Mouse (Mus musculus) hematopoietic stem cell, adult 5-6 weeks (primary cell): ENCODE results near the gene Tnip3. TPM values are rescaled to one million over a fixed set of nuclear protein-coding genes. Genes with fewer than 3 reads are reported as not detected.

Source experiments
- ATAC-seq, 2 experiments: fragments of 125-278 bp in 1 of 2; replicated peaks in 1 of 2; 2 replicates each; pipeline ENCODE4 v1.8.0; 2016 to 2017; ENCODE audit warnings: inconsistent platforms in 2 of 2, mild to moderate bottlenecking in 2 of 2, moderate number of reproducible peaks in 2 of 2, low read depth in 1 of 2, moderate TSS enrichment in 1 of 2; ENCODE audit not compliant: low FRiP score in 2 of 2, poor library complexity in 2 of 2, severe bottlenecking in 2 of 2, insufficient read depth in 1 of 2, low TSS enrichment in 1 of 2
- total RNA-seq: library from RNA; stranded (forward); fragments of 172-1452, 232-1000 nt; gene quantifications from 2 replicates; pipeline ENCODE4 v1.2.3, GENCODE M21; 2017

Tnip3 gene
- total RNA-seq, 1 experiment from 2014 or later = 73.5 TPM

GRCm38 (mm10) chr6:65569741-65570140 is 44.6 kb downstream of the Tnip3 start:
- ATAC-seq = peak; percentile 81 to 83; a peak in 3 of 4 replicates

- ATAC-seq = peak; percentile 35 to 37
Observed at GRCm38 (mm10) chr6:65578151-65578973, 53.2 kb downstream of the Tnip3 start.

GRCm38 (mm10) chr6:65583029-65583428 is 57.9 kb downstream of the Tnip3 start:
- peak; percentile 76 to 79 for ATAC-seq

- ATAC-seq = peak; percentile 41 to 54; a peak in 3 of 4 replicates
Observed at GRCm38 (mm10) chr6:65584870-65585332, 59.8 kb downstream of the Tnip3 start.

- peak; percentile 15 to 29; a peak in 1 of 4 replicates for ATAC-seq
Observed at GRCm38 (mm10) chr6:65585333-65586053, 60.4 kb downstream of the Tnip3 start.

- ATAC-seq = no peak
Observed at GRCm38 (mm10) chr6:65588847-65589246, 63.7 kb downstream of the Tnip3 start.

GRCm38 (mm10) chr6:65590018-65590417 is 64.9 kb downstream of the Tnip3 start:
- peak; percentile 43 to 73 for ATAC-seq

- peak; percentile 88 to 91 for ATAC-seq
Observed at GRCm38 (mm10) chr6:65594171-65594570, 69.1 kb downstream of the Tnip3 start.

GRCm38 (mm10) chr6:65595371-65595770 is 70.3 kb downstream of the Tnip3 start:
- no peak for ATAC-seq

GRCm38 (mm10) chr6:65597056-65597818 is 72.1 kb downstream of the Tnip3 start:
- no peak for ATAC-seq

GRCm38 (mm10) chr6:65598522-65598921 is 73.4 kb downstream of the Tnip3 start:
- no peak for ATAC-seq

- peak; percentile 89 to 90 for ATAC-seq
Observed at GRCm38 (mm10) chr6:65599865-65600739, 75.0 kb downstream of the Tnip3 start.

GRCm38 (mm10) chr6:65600887-65601286 is 75.8 kb downstream of the Tnip3 start:
- ATAC-seq = no peak

GRCm38 (mm10) chr6:65605778-65606177 is 80.7 kb downstream of the Tnip3 start:
- ATAC-seq = no peak

- no peak for ATAC-seq
Observed at GRCm38 (mm10) chr6:65606946-65607345, 81.8 kb downstream of the Tnip3 start.

- 0 out of 4 replicates have a peak, but pooled peaks of 1 of the 2 experiments have one; percentile 19 for ATAC-seq
Observed at GRCm38 (mm10) chr6:65611834-65612233, 86.7 kb downstream of the Tnip3 start.
